Mouse (Mus musculus): ENCODE results near the gene Gtf2h2. TPM values are rescaled to one million over a fixed set of nuclear protein-coding genes. Genes with fewer than 3 reads are reported as not detected.

Gtf2h2 gene
- polyA plus RNA-seq, 1 experiment: 21.6 TPM

- Histone ChIP-seq H3K27ac (ENCODE audit: control insufficient read depth, insufficient read depth, low read depth, low read length) (no peak overlapping the region), H3K36me3 (ENCODE audit: control insufficient read depth, insufficient read depth, low read length) (no peaks in the 10 kb centered on the region), H3K27me3 (ENCODE audit: control insufficient read depth, insufficient read depth, low read length) (no peaks in the 10 kb centered on the region), H3K4me1 (ENCODE audit: control insufficient read depth, insufficient read depth, low read length) (peaks cover 8% of the 10 kb centered on the region; the same call in 1 of the 2 replicates), H3K4me3 (ENCODE audit: control insufficient read depth, low read depth, low read length) (no peak overlapping the region)
- TF ChIP-seq POLR2A (IDR thresholded peaks at IDR 0.05; ENCODE audit: control insufficient read depth, low read depth, low read length): no peak
These were observed 78.0 kb downstream of the Gtf2h2 start for GRCm38 (mm10) chr13:100414428-100414827.

Other genes with a start within 250 kb of the Gtf2h2 start
- 0.26 and 0.28 TPM in 2 replicates for gene Naip5, start 246.3 kb downstream of the Gtf2h2 start, polyA plus RNA-seq (2012; rRNA removed)
- 0.30 and 0.32 TPM in 2 replicates for gene Naip6, start 174.9 kb downstream of the Gtf2h2 start, polyA plus RNA-seq (2012; rRNA removed)
- gene Naip1, start 39.7 kb downstream of the Gtf2h2 start, polyA plus RNA-seq (2012; rRNA removed): 0.09 and 0.13 TPM in 2 replicates
- 1.9 and 3.0 TPM in 2 replicates for gene Ocln, start 60.1 kb upstream of the Gtf2h2 start, polyA plus RNA-seq (2012; rRNA removed)
- 0.85 and 1.1 TPM in 2 replicates for gene Marveld2, start 124.4 kb upstream of the Gtf2h2 start, polyA plus RNA-seq (2012; rRNA removed)
- gene Ak6, start 158.4 kb upstream of the Gtf2h2 start, polyA plus RNA-seq (2012; rRNA removed): 203 and 359 TPM in 2 replicates
- gene Rad17, start 158.5 kb upstream of the Gtf2h2 start, polyA plus RNA-seq (2012; rRNA removed): 12.3 and 12.7 TPM in 2 replicates
- gene Taf9, start 159.0 kb upstream of the Gtf2h2 start, polyA plus RNA-seq (2012; rRNA removed): 649 and 666 TPM in 2 replicates
- 0.12 and 0.20 TPM in 2 replicates for gene Ccdc125, start 177.1 kb upstream of the Gtf2h2 start, polyA plus RNA-seq (2012; rRNA removed)
- 11.8 and 11.9 TPM in 2 replicates for gene Cdk7, start 238.4 kb upstream of the Gtf2h2 start, polyA plus RNA-seq (2012; rRNA removed)